Mouse (Mus musculus) CH12.LX (cell line): Measurements from ENCODE around the gene Map2k1. TPM values are rescaled to one million over a fixed set of nuclear protein-coding genes. Genes with fewer than 3 reads are reported as not detected.

Source experiments
- DNase-seq: peaks from one replicate; pipeline ENCODE4 v3.0.0-alpha.2; 2013; ENCODE audit errors: extremely low read depth
- H3K27ac ChIP-seq: 2 replicates; pipeline ENCODE4 v1.5.1; 2012; ENCODE audit warnings: low read depth, mild to moderate bottlenecking, control low read depth, moderate library complexity; ENCODE audit not compliant: insufficient read depth
- H3K27me3 ChIP-seq: replicated peaks from 2 replicates; pipeline ENCODE3; 2012; ENCODE audit warnings: inconsistent platforms
- H3K36me3 ChIP-seq, 2 experiments: replicated peaks in 1 of 2; 2 replicates each; pipeline versions ENCODE3 to v1.6.1; 2012; ENCODE audit warnings: inconsistent platforms in 1 of 2, low read length in 1 of 2, mild to moderate bottlenecking in 1 of 2, mixed read lengths in 1 of 2, moderate library complexity in 1 of 2; ENCODE audit not compliant: control insufficient read depth in 1 of 2, insufficient read depth in 1 of 2
- H3K4me1 ChIP-seq, 2 experiments: 2 replicates each; pipeline ENCODE4 v1.6.1; 2012; ENCODE audit warnings: inconsistent platforms in 1 of 2, moderate library complexity in 1 of 2; ENCODE audit not compliant: insufficient read depth in 2 of 2, control insufficient read depth in 1 of 2
- H3K4me2 ChIP-seq: 2 replicates; pipeline ENCODE4 v1.6.1; 2012; ENCODE audit warnings: low read depth, mild to moderate bottlenecking, control low read depth; ENCODE audit not compliant: poor library complexity, insufficient read depth, severe bottlenecking
- H3K4me3 ChIP-seq, 3 experiments: fragments of 150-350 bp in 1 of 3; sonication (generic) in 1 of 3; replicated peaks in 1 of 3; 2 replicates each; pipeline versions ENCODE3 to v1.5.1; 2011 to 2012; ENCODE audit warnings: low read depth in 2 of 3, low read length in 2 of 3, mild to moderate bottlenecking in 2 of 3, moderate library complexity in 2 of 3, control low read depth in 1 of 3, improper control_type of control experiment in 1 of 3, inconsistent platforms in 1 of 3, mixed read lengths in 1 of 3; ENCODE audit not compliant: poor library complexity in 1 of 3
- H3K79me2 ChIP-seq: replicated peaks from 2 replicates; pipeline ENCODE4 v1.6.1; 2012; ENCODE audit warnings: mild to moderate bottlenecking, moderate library complexity; ENCODE audit not compliant: control insufficient read depth, poor library complexity, insufficient read depth, severe bottlenecking; ENCODE audit errors: extremely low read depth
- H3K9ac ChIP-seq: 2 replicates; pipeline ENCODE4 v1.6.1; 2012; ENCODE audit warnings: low read depth, mild to moderate bottlenecking, control low read depth, moderate library complexity; ENCODE audit not compliant: insufficient read depth
- H3K9me3 ChIP-seq: replicated peaks from 2 replicates; pipeline ENCODE3; 2012; ENCODE audit warnings: low read length, inconsistent platforms, mixed read lengths
- BHLHE40 ChIP-seq: IDR thresholded peaks from 2 replicates; pipeline ENCODE4 v1.6.1; 2011; ENCODE audit warnings: mild to moderate bottlenecking, low read depth, low read length, improper control_type of control experiment
- CHD1 ChIP-seq: IDR thresholded peaks from 2 replicates; pipeline ENCODE4 v1.6.1; 2012; ENCODE audit warnings: low read depth, low read length, improper control_type of control experiment, inconsistent platforms
- CHD2 ChIP-seq: IDR thresholded peaks from 2 replicates; pipeline ENCODE4 v1.6.1; 2011; ENCODE audit warnings: low read length, improper control_type of control experiment
- CTCF ChIP-seq, 2 experiments: IDR thresholded peaks in 1 of 2; conservative IDR thresholded peaks in 1 of 2; 2 replicates each; pipeline ENCODE4 v1.5.1; 2011 to 2012; ENCODE audit warnings: low read depth in 2 of 2, low read length in 2 of 2, improper control_type of control experiment in 1 of 2, inconsistent platforms in 1 of 2, mild to moderate bottlenecking in 1 of 2, moderate library complexity in 1 of 2
- E2F4 ChIP-seq: IDR thresholded peaks from 2 replicates; pipeline ENCODE4 v1.6.1; 2011; ENCODE audit warnings: low read depth, low read length, improper control_type of control experiment; ENCODE audit not compliant: insufficient replicate concordance
- ELF1 ChIP-seq: IDR thresholded peaks from 2 replicates; pipeline ENCODE4 v1.6.1; 2014; ENCODE audit warnings: low read depth, mild to moderate bottlenecking, inconsistent platforms, low read length, improper control_type of control experiment
- EP300 ChIP-seq: IDR thresholded peaks from 2 replicates; pipeline ENCODE4 v1.6.1; 2011; ENCODE audit warnings: low read length, improper control_type of control experiment
- ETS1 ChIP-seq: conservative IDR thresholded peaks from 2 replicates; pipeline ENCODE4 v1.6.1; 2012; ENCODE audit warnings: low read depth, mild to moderate bottlenecking, inconsistent platforms, low read length, improper control_type of control experiment, moderate library complexity
- GABPA ChIP-seq: IDR thresholded peaks from 2 replicates; pipeline ENCODE4 v1.6.1; 2012; ENCODE audit warnings: low read depth, low read length, improper control_type of control experiment, inconsistent platforms; ENCODE audit not compliant: insufficient replicate concordance
- HCFC1 ChIP-seq: IDR thresholded peaks from 2 replicates; pipeline ENCODE4 v1.6.1; 2012; ENCODE audit warnings: low read depth, mild to moderate bottlenecking, inconsistent platforms, low read length, improper control_type of control experiment
- IRF4 ChIP-seq: IDR thresholded peaks from 2 replicates; pipeline ENCODE4 v1.6.1; 2014; ENCODE audit warnings: low read depth, mild to moderate bottlenecking, inconsistent platforms, low read length, improper control_type of control experiment
- JUND ChIP-seq: conservative IDR thresholded peaks from 2 replicates; pipeline ENCODE4 v1.6.1; 2011; ENCODE audit warnings: low read depth, low read length, improper control_type of control experiment
- KAT2A ChIP-seq: IDR thresholded peaks from 2 replicates; pipeline ENCODE4 v1.6.1; 2012; ENCODE audit warnings: low read length, improper control_type of control experiment, inconsistent platforms; ENCODE audit not compliant: insufficient replicate concordance
- MAFK ChIP-seq: IDR thresholded peaks from 2 replicates; pipeline ENCODE4 v1.6.1; 2011; ENCODE audit warnings: low read length, improper control_type of control experiment; ENCODE audit not compliant: insufficient replicate concordance
- MAX ChIP-seq: IDR thresholded peaks from 2 replicates; pipeline ENCODE4 v1.6.1; 2011; ENCODE audit warnings: low read length, improper control_type of control experiment
- MAZ ChIP-seq: IDR thresholded peaks from 2 replicates; pipeline ENCODE4 v1.6.1; 2012; ENCODE audit warnings: low read depth, mild to moderate bottlenecking, inconsistent platforms, low read length, improper control_type of control experiment, moderate library complexity
- MEF2A ChIP-seq: IDR thresholded peaks from 2 replicates; pipeline ENCODE4 v1.6.1; 2014; ENCODE audit warnings: low read depth, mild to moderate bottlenecking, inconsistent platforms, low read length, improper control_type of control experiment, borderline replicate concordance
- MXI1 ChIP-seq: IDR thresholded peaks from 2 replicates; pipeline ENCODE4 v1.6.1; 2011; ENCODE audit warnings: mild to moderate bottlenecking, low read depth, low read length, improper control_type of control experiment
- MYC ChIP-seq: IDR thresholded peaks from 2 replicates; pipeline ENCODE4 v1.6.1; 2011; ENCODE audit warnings: low read depth, mild to moderate bottlenecking, improper control_type of control experiment, low read length
- NELFE ChIP-seq: IDR thresholded peaks from 2 replicates; pipeline ENCODE4 v1.6.1; 2011; ENCODE audit warnings: low read depth, low read length, improper control_type of control experiment
- POLR2A ChIP-seq: IDR thresholded peaks from 2 replicates; pipeline ENCODE4 v1.6.1; 2011; ENCODE audit warnings: low read depth, mild to moderate bottlenecking, improper control_type of control experiment, low read length
- POLR2AphosphoS2 ChIP-seq: IDR thresholded peaks from 2 replicates; pipeline ENCODE4 v1.6.1; 2011; ENCODE audit warnings: low read depth, low read length, improper control_type of control experiment
- RCOR1 ChIP-seq: conservative IDR thresholded peaks from 2 replicates; pipeline ENCODE4 v1.6.1; 2012; ENCODE audit warnings: low read depth, mild to moderate bottlenecking, inconsistent platforms, low read length, improper control_type of control experiment
- SIN3A ChIP-seq: IDR thresholded peaks from 2 replicates; pipeline ENCODE4 v1.6.1; 2012; ENCODE audit warnings: low read length, improper control_type of control experiment, inconsistent platforms
- SMC3 ChIP-seq: IDR thresholded peaks from 2 replicates; pipeline ENCODE4 v1.6.1; 2011; ENCODE audit warnings: low read depth, low read length, improper control_type of control experiment
- TBP ChIP-seq: conservative IDR thresholded peaks from 2 replicates; pipeline ENCODE4 v1.6.1; 2011; ENCODE audit warnings: low read depth, low read length, improper control_type of control experiment
- TCF12 ChIP-seq: IDR thresholded peaks from 2 replicates; pipeline ENCODE4 v1.6.1; 2014; ENCODE audit warnings: low read depth, mild to moderate bottlenecking, inconsistent platforms, low read length, improper control_type of control experiment
- UBTF ChIP-seq: IDR thresholded peaks from 2 replicates; pipeline ENCODE4 v1.6.1; 2012; ENCODE audit warnings: low read depth, mild to moderate bottlenecking, inconsistent platforms, low read length, improper control_type of control experiment, moderate library complexity
- USF1 ChIP-seq: IDR thresholded peaks from 2 replicates; pipeline ENCODE4 v1.6.1; 2014; ENCODE audit warnings: low read depth, mild to moderate bottlenecking, inconsistent platforms, low read length, improper control_type of control experiment
- USF2 ChIP-seq: conservative IDR thresholded peaks from 2 replicates; pipeline ENCODE4 v1.6.1; 2011; ENCODE audit warnings: low read depth, low read length, improper control_type of control experiment
- ZC3H11A ChIP-seq: IDR thresholded peaks from 2 replicates; pipeline ENCODE4 v1.6.1; 2012; ENCODE audit warnings: low read depth, mild to moderate bottlenecking, inconsistent platforms, low read length, improper control_type of control experiment
- ZKSCAN1 ChIP-seq: IDR thresholded peaks from 2 replicates; pipeline ENCODE4 v1.6.1; 2012; ENCODE audit warnings: low read depth, inconsistent platforms, low read length, improper control_type of control experiment, borderline replicate concordance
- ZMIZ1 ChIP-seq: IDR thresholded peaks from 2 replicates; pipeline ENCODE4 v1.6.1; 2012; ENCODE audit warnings: low read depth, mild to moderate bottlenecking, inconsistent platforms, low read length, improper control_type of control experiment
- dilution Hi-C: fragments of 300-500 bp; cut with MboI; formaldehyde crosslinking; loops from 2 replicates; pipeline ENCODE4 v1.14.3; 2020; ENCODE audit warnings: low sequenced_read_pairs; ENCODE audit not compliant: extremely low pct_unique_long_range_greater_than_20kb, extremely low pct_ligation_motif_present
- in situ Hi-C: fragments of 300-500 bp; cut with MboI; formaldehyde crosslinking; loops from 3 replicates; pipeline ENCODE4 v1.14.3; 2019; ENCODE audit warnings: low sequenced_read_pairs, low pct_ligation_motif_present, low pct_unique_long_range_greater_than_20kb, mixed read lengths
- polyA plus RNA-seq: library from polyadenylated mRNA; unstranded; fragments of >175 nt; gene quantifications from 2 replicates; pipeline ENCODE4 v1.2.1, GENCODE M21; 2012; ENCODE audit warnings: low read depth; ENCODE audit not compliant: insufficient read length
- total RNA-seq, 2 experiments: library from RNA; depleted of rRNA; stranded (reverse); fragments of 300-350 nt in 1 of 2; fragments of >200 nt in 1 of 2; gene quantifications; 2 replicates each; pipeline ENCODE4 v1.2.3; 2012 to 2014

Gene Map2k1
- total and polyA plus RNA-seq, 3 experiments = 56.3 to 122 (median 74.0) TPM

- TF ChIP-seq GABPA (no peak), RCOR1 (no peak), SMC3 (no peak), TBP (no peak), KAT2A (0 out of 2 replicates have a peak, but pooled peaks have one; percentile 26), MAX (peak; percentile 74; the same call in 1 of the 2 replicates), EP300 (no peak), UBTF (peak; percentile 53; the same call in 1 of the 2 replicates), MAFK (no peak), MYC (peak; percentile 72)
Measured at GRCm38 (mm10) chr9:64281781-64282178, 28.3 kb upstream of the Map2k1 start (continued).

- in situ Hi-C loops = no loop called here
- dilution Hi-C loops = no loop called here
- DNase-seq = peak; percentile 92
- H3K4me2 ChIP-seq = peak within 1 kb of the TSS; percentile 99
- H3K9me3 ChIP-seq = no peaks in the 10 kb centered on the region
- H3K9ac ChIP-seq = peak within 1 kb of the TSS; percentile 87
- H3K27me3 ChIP-seq = no peaks in the 10 kb centered on the region
- peak within 1 kb of the TSS; percentile 69 for H3K27ac ChIP-seq
- TF ChIP-seq ETS1 (no peak), MXI1 (peak; percentile 79; the same call in 1 of the 2 replicates), CHD2 (peak; percentile 100), POLR2AphosphoS2 (peak; percentile 87; the same call in 1 of the 2 replicates), MAFK (no peak), E2F4 (peak; percentile 98), POLR2A (peak; percentile 99), CTCF (conservative IDR thresholded peaks at IDR 0.05 in 1 of 2, IDR thresholded peaks at IDR 0.05 in 1 of 2; ENCODE audit: low read depth in 2 of 2, low read length in 2 of 2) (no peak), JUND (no peak), IRF4 (no peak), BHLHE40 (no peak), HCFC1 (peak; percentile 53), TBP (0 out of 2 replicates have a peak, but pooled peaks have one; percentile 52), USF2 (no peak), USF1 (no peak), KAT2A (peak; percentile 83; the same call in 1 of the 2 replicates), SMC3 (no peak), ZC3H11A (no peak), MEF2A (no peak), UBTF (0 out of 2 replicates have a peak, but pooled peaks have one; percentile 37), MAZ (no peak), CHD1 (no peak), TCF12 (peak; percentile 68), ELF1 (no peak), RCOR1 (no peak), ZKSCAN1 (no peak), SIN3A (peak; percentile 64; the same call in 1 of the 2 replicates), ZMIZ1 (no peak; the same call in 1 of the 2 replicates), GABPA (no peak), MYC (no peak), NELFE (peak; percentile 93)
- H3K79me2 ChIP-seq = peaks cover 46% of the 10 kb centered on the region
- H3K4me1 ChIP-seq = peaks cover 0 to 12% of the 10 kb centered on the region in 2 experiments; a peak in 2 of 4 replicates
- H3K4me3 ChIP-seq = peak within 1 kb of the TSS; percentile 94 to 99 (median 95)
- H3K36me3 ChIP-seq = peaks cover 0 to 15% of the 10 kb centered on the region in 2 experiments
Measured at GRCm38 (mm10) chr9:64281105-64281780, 27.8 kb upstream of the Map2k1 start, which contains the start of gene Tipin. Gene Tipin (plus strand): TSS chr9:64281581.
